Mouse (Mus musculus) cerebellum, adult (tissue): ENCODE data around the gene Slirp.
"Not testable (repeated sequence)": the region's sequence is repeated elsewhere in the genome, so short reads cannot be mapped to it uniquely, and the experiment has no call there.

Source experiments
- ATAC-seq: cut with Nextera tagmentation; 2 replicates; pipeline ENCODE4 v1.9.2; 2017; ENCODE audit warnings: mild to moderate bottlenecking, moderate library complexity, mixed read lengths; ENCODE audit not compliant: insufficient number of reproducible peaks, low FRiP score, low TSS enrichment

Gene Slirp

GRCm38 (mm10) chr12:87426354-87427031 is 17.2 kb upstream of the Slirp start:
- no peak for ATAC-seq

GRCm38 (mm10) chr12:87428295-87428694 is 15.4 kb upstream of the Slirp start:
- ATAC-seq = no peak

- no peak for ATAC-seq
These were observed 14.8 kb upstream of the Slirp start for GRCm38 (mm10) chr12:87428885-87429284.

GRCm38 (mm10) chr12:87442177-87443114 is 1.2 kb upstream of the Slirp start:
- no peak for ATAC-seq

GRCm38 (mm10) chr12:87443115-87443699 is 489 bp upstream of the Slirp start:
- peak; percentile 81 for ATAC-seq

- no peak for ATAC-seq
These were observed 515 bp downstream of the Slirp start for GRCm38 (mm10) chr12:87444211-87444610.

- ATAC-seq = no peak
These were observed 5.8 kb downstream of the Slirp start for GRCm38 (mm10) chr12:87449456-87449855.

- ATAC-seq = no peak
These were observed 21.1 kb downstream of the Slirp start for GRCm38 (mm10) chr12:87464678-87465297.

GRCm38 (mm10) chr12:87470263-87471136 is 26.8 kb downstream of the Slirp start:
- no peak for ATAC-seq

- no peak for ATAC-seq
These were observed 27.8 kb downstream of the Slirp start for GRCm38 (mm10) chr12:87471421-87471963.

GRCm38 (mm10) chr12:87471964-87472786 is 28.5 kb downstream of the Slirp start, which contains the start of gene Snw1:
Snw1 (minus strand) TSS chr12:87472274.
- peak; percentile 99 for ATAC-seq

- no peak for ATAC-seq
These were observed 31.1 kb downstream of the Slirp start for GRCm38 (mm10) chr12:87474756-87475155.

- ATAC-seq = not testable (repeated sequence)
These were observed 38.8 kb downstream of the Slirp start for GRCm38 (mm10) chr12:87482482-87482881.

GRCm38 (mm10) chr12:87488683-87489082 is 45.0 kb downstream of the Slirp start:
- not testable (repeated sequence) for ATAC-seq

GRCm38 (mm10) chr12:87494421-87494820 is 50.7 kb downstream of the Slirp start, which contains the start of gene Gm5788:
Gm5788 (plus strand) TSS chr12:87494721.
- ATAC-seq = not testable (repeated sequence)
